Mouse (Mus musculus) v-Abl transformed pro-B cells (cell line): ENCODE results near the gene Neurod1.

Source experiments
- in situ Hi-C, 2 experiments: fragments of 400-800 bp; cut with MboI; formaldehyde crosslinking; loops; one replicate each; pipeline ENCODE4 v1.15.1; 2025; ENCODE audit not compliant: unreplicated experiment in 2 of 2

The Neurod1 gene

DNA sequence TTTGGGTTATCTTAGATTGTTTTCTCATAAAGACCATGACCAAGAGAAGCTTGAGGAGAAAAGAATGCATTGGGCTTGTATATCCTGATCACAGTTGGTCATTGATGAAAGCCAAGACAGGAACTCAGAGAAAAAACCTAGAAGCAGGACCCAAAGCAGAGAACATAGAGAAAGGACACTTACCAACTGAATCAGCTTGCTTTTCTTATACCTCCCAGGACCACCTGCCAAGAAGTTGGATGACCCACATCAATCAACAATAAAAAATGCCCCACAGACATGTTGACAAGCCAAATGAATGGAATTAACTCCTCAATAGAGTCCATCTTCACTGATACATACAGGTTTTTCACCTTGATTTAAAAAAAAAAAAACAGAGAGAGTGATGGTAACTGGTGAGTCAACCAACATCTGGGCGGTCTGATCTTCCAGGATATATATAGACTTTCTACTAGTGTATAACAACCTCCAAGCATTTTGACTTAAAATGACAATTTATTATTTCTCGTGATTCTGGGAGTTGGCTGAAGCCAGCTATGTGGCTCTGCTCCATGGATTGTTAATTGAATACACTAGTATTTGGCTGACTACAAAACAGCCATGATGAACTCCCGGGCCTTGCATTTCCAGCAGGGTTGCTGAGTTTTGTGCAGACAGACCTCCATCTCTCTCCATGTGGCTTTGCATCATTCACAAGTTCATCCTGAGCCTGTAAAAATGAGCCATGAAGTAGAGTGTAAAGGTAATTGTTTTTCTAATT lies 12.5 kb downstream of the Neurod1 start:
- in situ Hi-C loops: no loop called here

DNA sequence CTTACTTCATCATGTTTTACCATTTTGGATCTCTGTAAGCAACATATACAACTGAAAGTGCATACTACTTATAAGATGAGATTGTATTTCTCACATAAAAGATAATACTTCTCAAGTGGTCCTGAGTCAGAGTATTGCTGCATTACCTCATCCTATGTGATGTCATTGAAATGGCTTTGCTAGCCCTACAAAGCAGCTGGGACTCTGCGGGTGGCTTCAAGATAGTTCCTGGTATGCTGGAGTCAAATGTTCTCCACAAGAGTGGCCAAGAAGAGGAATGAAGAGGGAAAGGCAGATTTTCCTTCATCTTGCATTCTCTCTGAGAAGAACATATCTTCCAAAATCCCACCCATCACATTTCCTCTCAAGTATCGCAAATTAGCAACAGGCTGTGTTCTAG lies 13.2 kb downstream of the Neurod1 start:
- in situ Hi-C loops: no loop called here

DNA sequence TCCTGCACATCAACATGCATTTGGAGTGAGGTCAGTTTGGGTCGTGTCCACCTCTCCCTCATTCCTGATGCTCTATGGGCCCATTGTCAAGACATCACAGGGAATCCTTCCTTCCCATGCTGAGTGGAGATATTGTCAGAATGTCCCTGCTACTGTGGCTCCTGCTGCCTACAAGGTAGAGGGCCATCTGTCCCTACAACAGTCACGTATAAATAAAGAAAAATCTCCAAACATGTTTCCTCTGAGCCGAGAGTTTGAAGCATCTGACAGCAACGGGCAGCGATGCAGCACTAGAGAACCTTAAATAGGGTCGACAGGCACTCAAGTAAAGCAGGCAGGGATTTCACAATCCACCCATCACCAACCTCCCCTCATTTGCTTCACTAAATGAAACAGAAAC lies 13.6 kb downstream of the Neurod1 start:
- in situ Hi-C loops: no loop called here

DNA sequence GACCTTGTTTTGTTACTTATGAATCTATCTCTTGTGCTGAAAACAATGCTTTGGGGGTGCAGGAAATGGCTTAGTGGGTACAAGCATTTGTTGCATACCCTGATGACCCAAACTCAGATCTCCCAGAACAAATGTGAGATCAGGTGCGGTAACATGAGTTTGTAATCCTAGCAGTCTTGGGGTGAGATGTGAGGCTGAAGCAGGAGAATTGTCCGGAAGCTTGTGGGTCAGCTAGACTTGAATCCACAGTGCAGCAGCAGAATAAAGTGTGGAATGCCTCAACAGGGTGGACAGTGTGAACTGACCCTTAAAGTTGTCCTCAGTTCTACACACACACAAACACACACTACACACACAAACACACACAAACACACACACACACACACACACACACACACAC lies 14.3 kb downstream of the Neurod1 start:
- in situ Hi-C loops: no loop called here

DNA sequence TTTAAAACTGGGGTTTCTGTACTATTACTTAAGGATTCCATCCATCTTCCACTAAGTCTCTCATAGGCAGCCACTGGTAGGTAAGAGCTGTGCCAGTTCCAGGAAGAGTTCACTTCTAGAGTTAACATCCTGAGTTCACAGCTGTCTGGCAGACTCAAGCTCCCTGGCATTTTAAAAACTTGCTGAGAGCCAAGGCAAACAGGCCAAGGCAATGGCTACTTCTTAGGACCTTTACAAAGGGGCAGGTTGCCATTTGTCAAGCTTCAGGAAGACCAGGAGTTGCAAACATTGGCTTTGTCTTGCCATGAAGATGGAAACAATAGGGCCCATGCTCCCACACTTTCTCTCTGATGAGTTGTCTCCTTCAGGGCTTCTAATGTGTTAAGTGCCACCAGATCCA lies 26.5 kb downstream of the Neurod1 start:
- in situ Hi-C loops: no loop called here

DNA sequence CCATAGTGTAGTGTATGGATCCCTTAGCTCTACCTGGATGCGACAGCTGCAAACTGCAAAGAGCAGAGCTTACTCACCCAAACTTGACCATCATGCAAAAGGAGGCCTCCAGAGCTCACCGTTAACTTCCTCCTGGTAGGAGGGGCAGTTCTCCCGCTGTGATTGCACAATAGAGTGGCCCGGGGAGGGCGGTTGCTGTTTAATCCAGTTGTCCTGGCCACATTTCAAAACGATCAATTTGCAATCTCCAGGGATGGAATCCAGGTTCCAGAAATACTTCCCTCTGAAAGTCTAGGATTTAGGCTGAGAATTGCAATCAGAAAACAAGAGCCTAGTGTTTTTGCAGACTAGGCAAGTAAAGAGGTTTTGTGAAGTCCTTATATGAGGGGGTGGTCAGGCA lies 26.9 kb downstream of the Neurod1 start:
- in situ Hi-C loops: no loop called here

DNA sequence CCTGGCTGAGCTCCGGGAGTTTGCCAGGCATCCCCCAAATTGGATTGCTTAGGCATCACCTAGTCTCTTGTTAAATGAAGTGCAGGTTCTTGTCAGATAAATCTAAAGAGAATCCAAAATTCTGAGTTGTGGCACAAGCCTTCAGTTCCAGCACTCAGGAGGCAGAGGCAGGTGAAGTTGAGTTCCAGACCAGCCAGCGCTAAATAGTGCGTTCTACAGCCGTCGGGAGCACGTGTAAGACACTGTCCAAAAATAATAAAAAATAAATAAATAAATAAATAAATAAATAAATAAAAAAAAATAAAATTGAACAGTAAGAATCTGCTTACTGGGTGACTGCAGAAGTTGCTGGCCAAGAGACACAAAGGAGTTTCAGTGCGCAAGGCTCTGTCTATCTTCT lies 27.4 kb downstream of the Neurod1 start:
- in situ Hi-C loops: no loop called here

DNA sequence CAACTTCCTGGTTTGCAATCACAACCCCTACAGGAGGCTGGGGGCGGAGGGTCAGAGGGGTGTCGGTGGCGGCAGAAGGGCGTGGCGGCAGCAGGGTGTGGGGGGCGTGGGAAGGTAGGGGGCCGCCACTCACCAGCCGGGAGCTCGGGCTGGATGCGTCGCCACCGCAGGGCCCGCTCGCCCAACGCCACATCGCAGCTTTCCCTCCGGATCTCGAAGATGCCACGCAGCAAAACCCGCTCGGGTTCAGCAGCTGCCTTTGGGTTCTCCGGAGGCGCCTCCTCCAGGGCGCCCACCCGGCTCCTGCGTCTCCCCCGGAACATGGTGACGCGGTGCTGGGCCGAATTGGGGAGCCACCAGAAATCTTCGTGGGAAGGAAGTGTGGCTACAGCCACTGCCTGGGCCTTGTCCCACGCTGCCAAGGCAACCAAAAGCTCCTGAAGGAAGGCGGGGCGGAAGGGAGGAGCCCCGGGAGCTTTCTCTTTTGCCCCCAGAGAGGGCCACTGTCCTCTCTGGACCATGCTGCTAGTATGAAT lies 27.9 kb downstream of the Neurod1 start:
- in situ Hi-C loops: no loop called here

DNA sequence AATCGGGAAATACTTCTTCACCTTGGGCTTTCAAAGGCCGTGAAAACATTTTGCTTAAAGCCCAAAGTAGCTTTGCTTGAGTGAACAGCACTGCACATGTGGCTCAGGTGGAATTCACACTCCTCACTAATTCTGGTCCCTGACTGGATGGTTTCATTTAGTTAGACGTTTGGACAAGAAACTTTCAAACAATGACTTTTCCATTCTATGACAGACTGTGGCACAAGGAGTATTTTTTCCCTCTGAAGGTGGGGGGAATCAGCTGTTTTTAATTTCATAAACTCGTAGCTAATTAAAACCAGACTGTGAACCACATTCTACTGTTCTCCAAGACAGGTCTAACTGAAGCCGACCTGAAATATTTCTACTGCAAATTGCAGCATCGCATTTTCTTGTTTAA lies 28.5 kb downstream of the Neurod1 start:
- in situ Hi-C loops: no loop called here

DNA sequence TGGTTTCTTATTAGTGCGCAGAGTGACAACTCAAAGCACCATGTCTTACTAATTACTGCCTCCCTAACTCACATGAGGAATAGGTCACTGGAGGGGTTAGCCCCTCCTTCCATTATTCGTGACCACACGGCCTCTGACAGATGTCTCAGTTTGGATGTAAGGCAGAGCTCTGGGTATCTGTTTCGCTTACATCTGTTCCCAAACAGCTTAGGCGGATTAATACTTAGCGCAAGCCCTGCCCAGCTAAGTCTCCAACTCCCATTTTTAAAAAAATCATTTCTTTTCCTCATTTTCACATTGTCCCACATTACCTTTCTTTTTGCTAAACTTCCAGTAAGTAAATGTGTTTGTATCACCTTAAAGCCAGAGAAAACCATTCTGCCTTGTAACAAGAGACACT lies 34.9 kb downstream of the Neurod1 start:
- in situ Hi-C loops: no loop called here

DNA sequence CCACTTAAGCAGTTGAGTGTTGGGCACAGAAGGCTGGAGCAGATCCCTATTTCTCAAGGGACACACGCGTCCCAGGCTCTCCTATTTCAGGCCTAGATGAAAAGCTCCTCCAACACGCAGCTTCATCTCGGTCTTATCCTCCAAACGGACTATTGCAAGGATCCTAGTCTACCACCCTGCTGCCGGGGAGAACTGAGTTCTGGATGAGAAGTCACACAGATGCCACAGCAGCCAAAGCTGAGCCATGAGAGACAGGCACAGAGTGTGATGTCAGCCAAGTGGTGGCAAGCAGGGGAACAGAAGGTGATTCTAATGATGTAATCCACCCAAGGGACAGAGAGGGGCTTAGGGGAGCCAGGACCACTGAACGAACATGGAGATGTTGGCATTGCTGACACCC lies 42.0 kb downstream of the Neurod1 start:
- in situ Hi-C loops: no loop called here

DNA sequence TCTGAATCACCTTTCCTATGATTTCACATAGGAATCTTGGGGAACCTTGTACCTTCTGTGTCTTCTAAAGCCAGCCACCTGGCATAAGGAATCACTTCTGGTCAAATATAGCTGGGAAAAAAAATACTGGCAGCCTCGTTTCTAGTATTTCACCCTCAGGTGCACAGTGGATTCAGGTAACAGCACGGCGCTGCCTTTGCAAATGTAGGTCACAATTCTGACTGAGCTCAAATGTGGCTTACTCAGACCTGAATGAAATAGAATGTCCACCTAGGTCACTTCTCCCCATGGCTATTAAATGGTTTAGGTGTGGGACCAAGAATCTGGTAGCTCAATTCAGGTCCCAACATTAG lies 45.7 kb downstream of the Neurod1 start:
- in situ Hi-C loops: no loop called here

DNA sequence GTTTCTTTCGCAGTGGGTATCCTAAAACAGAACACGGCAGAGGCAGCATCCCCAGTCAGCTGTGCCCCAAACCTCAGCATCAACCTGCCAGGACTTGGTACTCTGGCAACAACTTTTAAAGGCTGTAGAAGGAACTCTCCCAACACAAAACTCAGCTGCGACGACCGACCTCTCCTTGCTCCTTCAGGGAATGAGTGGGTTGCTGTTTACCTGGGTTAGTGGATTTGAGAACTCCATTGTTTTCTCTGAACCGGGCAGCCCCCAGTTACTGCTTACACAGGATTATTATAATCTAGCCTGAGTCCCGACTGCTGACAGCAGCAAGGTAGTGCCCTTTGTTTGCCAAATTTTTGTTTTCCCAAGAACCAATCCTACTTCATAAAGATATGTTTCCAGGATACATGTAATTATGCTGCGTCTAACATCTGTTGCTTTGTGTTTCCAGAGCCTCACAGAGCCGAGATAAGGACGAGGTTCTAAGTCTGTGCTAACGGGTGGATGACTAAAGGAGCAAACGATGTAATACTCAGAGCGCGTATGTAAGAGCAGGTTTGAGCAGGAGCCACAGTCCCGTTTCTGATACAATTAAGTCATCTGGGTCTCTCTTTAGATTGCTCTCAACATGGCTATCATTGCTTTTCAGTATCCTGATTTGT lies 46.2 kb downstream of the Neurod1 start:
- in situ Hi-C loops: no loop called here

DNA sequence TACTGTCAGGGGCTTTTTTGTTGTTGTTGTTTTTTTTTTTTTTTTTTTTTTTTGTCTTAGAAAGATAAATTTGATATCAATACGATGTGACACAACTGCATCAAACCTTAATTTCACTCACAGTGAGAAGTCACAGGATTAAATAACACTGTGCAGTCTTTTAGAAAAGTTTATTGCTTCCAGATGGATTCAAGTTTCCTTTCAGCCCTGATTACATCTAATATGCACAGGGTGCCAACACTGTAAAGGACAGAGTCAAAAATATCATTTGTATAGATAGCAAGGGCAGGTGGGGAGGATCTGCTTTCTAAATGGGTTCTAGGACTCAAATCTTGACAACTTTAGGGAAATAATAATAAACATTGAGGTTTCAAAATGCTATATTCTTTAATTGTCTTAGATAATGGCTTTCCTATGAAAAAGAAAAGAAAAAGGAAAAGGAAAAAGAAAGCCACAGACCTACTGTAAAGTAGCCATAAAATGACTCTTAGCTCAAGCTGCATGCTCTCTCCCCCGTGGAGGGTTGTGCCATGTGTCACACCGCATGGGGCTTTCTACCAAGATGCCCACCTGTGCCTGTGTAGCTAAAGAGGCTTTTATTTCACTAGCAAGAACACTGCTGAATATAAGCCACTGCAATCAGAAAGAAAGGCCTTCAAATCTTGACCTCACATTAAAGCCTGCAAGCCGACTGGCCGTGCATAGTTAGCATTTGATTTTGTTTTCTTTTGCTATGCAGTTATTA lies 50.7 kb downstream of the Neurod1 start:
- in situ Hi-C loops: no loop called here
